Mouse (Mus musculus): ENCODE measurements around the gene Trabd2b.

DNA sequence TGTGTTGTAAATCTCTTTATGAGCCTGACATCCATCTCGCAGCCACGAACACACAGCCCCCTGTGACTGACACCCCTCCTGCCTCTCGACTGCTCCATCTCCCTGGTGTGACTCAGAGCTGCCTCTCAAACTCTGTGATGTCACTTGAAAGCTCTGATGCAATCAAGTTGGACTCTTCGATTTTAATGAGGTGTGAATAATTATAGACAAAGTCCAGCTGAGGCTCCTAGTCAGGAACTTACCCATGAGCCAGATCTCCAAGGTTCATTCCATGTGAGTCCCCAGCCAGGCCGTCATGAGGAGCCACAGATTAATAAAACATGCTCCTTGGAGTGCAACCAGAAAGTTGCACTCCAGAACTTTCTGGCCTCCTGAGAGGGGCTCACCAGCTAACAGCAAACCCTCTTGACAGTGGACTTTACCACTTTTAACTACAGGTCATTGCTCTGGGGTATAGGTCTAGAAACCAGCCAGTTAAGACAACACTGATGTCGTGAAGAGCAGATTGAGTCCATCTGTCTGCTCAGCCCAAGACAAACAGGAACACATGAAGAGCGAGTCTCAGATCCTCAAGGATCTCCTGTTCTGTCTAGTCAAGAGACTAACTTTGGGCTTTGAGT is 221.3 kb downstream of the Trabd2b start:
- TF ChIP-seq CTCF (IDR thresholded peaks at IDR 0.05; ENCODE audit: insufficient read depth, low read length) (no peak), POLR2A (IDR thresholded peaks at IDR 0.05; ENCODE audit: borderline replicate concordance, extremely low read depth, low read depth, low read length) (no peak)
